Mouse (Mus musculus) layer of hippocampus, adult 6 months (tissue): Measurements from ENCODE around the gene Cfap77. TPM values are rescaled to one million over a fixed set of nuclear protein-coding genes. Genes with fewer than 3 reads are reported as not detected.

Experiments used
- long read RNA-seq, 2 experiments: library from polyadenylated mRNA; unstranded; transcript quantifications; one replicate each; pipeline ENCODE4 v2.0.0; 2019 to 2020
- polyA plus RNA-seq: library from polyadenylated mRNA; unstranded; fragments of <200 nt; fragmentation: Nextera tagmentation; gene quantifications from 2 replicates; pipeline ENCODE4 v1.2.3, GENCODE M21; 2021

Gene Cfap77
- polyA plus RNA-seq, result 0.89 and 1.6 TPM in 2 replicates
- long read RNA-seq, experiment 1, partial matches to known transcripts, result 0 of 1 reads
- long read RNA-seq, experiment 1, other reads (novel, unspliced or antisense), result 1 of 1 reads
- long read RNA-seq, experiment 2, result 0 reads

GRCm38 (mm10) chr2:29054991-29055390 lies at the start of gene Cfap77:
Cfap77 (minus strand) TSS chr2:29055066.

DNA sequence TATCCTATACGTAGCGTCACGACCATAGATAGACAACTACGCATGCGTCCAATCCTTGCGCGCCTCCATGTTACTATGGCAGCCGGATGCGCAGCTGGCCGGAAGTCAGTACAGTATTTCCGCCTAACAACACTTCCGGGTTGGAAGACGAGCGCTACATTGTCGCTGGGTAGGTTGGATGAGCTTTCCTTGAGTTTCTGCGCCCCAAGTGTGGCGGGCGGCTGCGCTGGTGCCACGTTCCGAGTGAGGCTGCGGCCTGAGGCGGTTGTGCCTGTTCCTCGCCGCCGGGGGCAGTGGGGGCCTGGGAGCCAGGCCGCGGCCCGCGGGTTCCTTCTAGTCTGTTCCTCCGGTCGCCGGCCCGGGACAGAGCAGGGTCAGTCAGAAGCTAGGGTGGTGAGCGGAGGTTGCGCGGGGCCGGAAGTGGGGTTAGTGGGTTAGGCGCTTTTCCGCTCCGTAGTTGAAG lies 5.3 kb upstream of the Cfap77 start, which contains the start of gene Ttf1:
Ttf1 (plus strand) TSS at position 128 of the 463 bp plus-strand sequence.

GRCm38 (mm10) chr2:28916513-28916865 lies 138.4 kb downstream of the Cfap77 start, which contains the start of gene Barhl1:
Barhl1 (minus strand) TSS chr2:28916668.

Other genes with a start within 250 kb of the Cfap77 start
- gene Gtf3c4, start 214.7 kb downstream of the Cfap77 start, polyA plus RNA-seq, result 3.3 and 4.1 TPM in 2 replicates
- 3.6 and 3.8 TPM in 2 replicates for gene Ddx31, start 214.7 kb downstream of the Cfap77 start, polyA plus RNA-seq
- not detected in 2 replicates for gene Barhl1, start 138.4 kb downstream of the Cfap77 start, polyA plus RNA-seq
- 2.9 and 3.2 TPM in 2 replicates for gene Ttf1, start 5.2 kb upstream of the Cfap77 start, polyA plus RNA-seq
- 4.5 and 6.9 TPM in 2 replicates for gene Setx, start 69.1 kb upstream of the Cfap77 start, polyA plus RNA-seq
- gene Ntng2, start 197.9 kb upstream of the Cfap77 start, polyA plus RNA-seq, result 23.8 and 27.5 TPM in 2 replicates